Mouse (Mus musculus) lung, embryonic 14.5 days (tissue): ENCODE results near the gene Hist1h3g. TPM values are rescaled to one million over a fixed set of nuclear protein-coding genes. Genes with fewer than 3 reads are reported as not detected.
"Not testable (repeated sequence)": the region's sequence is repeated elsewhere in the genome, so short reads cannot be mapped to it uniquely, and the experiment has no call there.

Source experiments
- ATAC-seq: fragments of 200-750 bp; cut with Nextera tagmentation; 2 replicates; pipeline ENCODE4 v1.8.0; 2017; ENCODE audit warnings: mild to moderate bottlenecking, moderate TSS enrichment, moderate library complexity; ENCODE audit not compliant: insufficient read depth
- DNase-seq: peaks from one replicate; pipeline ENCODE4 v3.0.0-alpha.2; 2015
- H3K27ac ChIP-seq: fragments of 300-500 bp; sonication (generic); 2 replicates; pipeline ENCODE4 v1.5.1; 2014; ENCODE audit warnings: low read depth, mild to moderate bottlenecking, moderate library complexity
- H3K27me3 ChIP-seq: fragments of 300-500 bp; sonication (generic); 2 replicates; pipeline ENCODE4 v1.6.1; 2014; ENCODE audit warnings: low read length, control low read depth; ENCODE audit not compliant: insufficient read depth
- H3K36me3 ChIP-seq: fragments of 300-500 bp; sonication (generic); 2 replicates; pipeline ENCODE4 v1.6.1; 2014; ENCODE audit warnings: control low read depth; ENCODE audit not compliant: insufficient read depth
- H3K4me1 ChIP-seq: fragments of 300-500 bp; sonication (generic); 2 replicates; pipeline ENCODE4 v1.6.1; 2014; ENCODE audit warnings: antibody characterized with exemption, control low read depth; ENCODE audit not compliant: insufficient read depth
- H3K4me2 ChIP-seq: fragments of 300-500 bp; sonication (generic); 2 replicates; pipeline ENCODE4 v1.6.1; 2014; ENCODE audit warnings: mild to moderate bottlenecking
- H3K4me3 ChIP-seq: fragments of 300-500 bp; sonication (generic); 2 replicates; pipeline ENCODE4 v1.5.1; 2014; ENCODE audit warnings: low read depth, low read length
- H3K9ac ChIP-seq: fragments of 300-500 bp; sonication (generic); 2 replicates; pipeline ENCODE4 v1.6.1; 2014
- H3K9me3 ChIP-seq: fragments of 300-500 bp; sonication (generic); 2 replicates; pipeline ENCODE4 v1.6.1; 2016; ENCODE audit warnings: low read depth, low read length, control low read depth
- CTCF ChIP-seq: IDR thresholded peaks from 2 replicates; pipeline ENCODE4 v1.5.1; 2016; ENCODE audit warnings: antibody characterized with exemption, low read depth
- WGBS: fragments of 180-500 bp; shearing (Covaris S2); extraction: QIAGEN DNeasy Blood & Tissue Kit; methylation state at CpG from one replicate; pipeline ENCODE4 v1.1.7; 2014; 5-methylcytosine and 5-hydroxymethylcytosine counted together
- polyA plus RNA-seq: library from polyadenylated mRNA; unstranded; fragments of >200 nt; fragmentation: Nextera tagmentation; extraction: Ambion mirVana; gene quantifications from 2 replicates; pipeline ENCODE4 v1.2.1, GENCODE M21; 2014

The Hist1h3g gene
- polyA plus RNA-seq, 1 experiment from 2014 or later: 6.6 TPM

GRCm38 (mm10) chr13:23552962-23553361 lies 17.7 kb downstream of the Hist1h3g start, which contains the start of gene Hist1h1d:
Hist1h1d (plus strand) TSS chr13:23553262.
- DNase-seq: no peak
- ATAC-seq: no peak
- Histone ChIP-seq H3K4me3 (0 out of 2 replicates have a peak within 1 kb of the TSS, but pooled peaks have one; percentile 46), H3K9me3 (no peaks in the 10 kb centered on the region), H3K27me3 (no peaks in the 10 kb centered on the region), H3K4me1 (peaks cover 8% of the 10 kb centered on the region), H3K27ac (peak within 1 kb of the TSS; percentile 100), H3K4me2 (peak within 1 kb of the TSS; percentile 85), H3K36me3 (no peaks in the 10 kb centered on the region), H3K9ac (peak within 1 kb of the TSS; percentile 97)
- no peak for TF ChIP-seq CTCF

- H3K4me1 ChIP-seq: peaks cover 8% of the 10 kb centered on the region
- H3K27ac ChIP-seq: peak overlapping the region; percentile 100
- peak overlapping the region; percentile 97 for H3K9ac ChIP-seq
- no peak for TF ChIP-seq CTCF
- peak overlapping the region; percentile 50 for H3K4me3 ChIP-seq
- WGBS: 16% methylated on average over 9 of the region's 9 CpGs
- no peak for ATAC-seq
- peak; percentile 51 for DNase-seq
- peak overlapping the region; percentile 85 for H3K4me2 ChIP-seq
- no peaks in the 10 kb centered on the region for H3K27me3 ChIP-seq
- no peaks in the 10 kb centered on the region for H3K36me3 ChIP-seq
- H3K9me3 ChIP-seq: no peaks in the 10 kb centered on the region
These were observed 19.2 kb downstream of the Hist1h3g start for GRCm38 (mm10) chr13:23554393-23554792.

GRCm38 (mm10) chr13:23554925-23555838 lies 20.0 kb downstream of the Hist1h3g start:
- TF ChIP-seq CTCF: no peak
- under 1% methylated on average over 54 of the region's 54 CpGs for WGBS
- H3K27me3 ChIP-seq: no peaks in the 10 kb centered on the region
- DNase-seq (peak; percentile 96), ATAC-seq (peak; percentile 89)
- H3K9me3 ChIP-seq: no peaks in the 10 kb centered on the region
- H3K4me1 ChIP-seq: peaks cover 8% of the 10 kb centered on the region
- H3K9ac ChIP-seq: peak overlapping the region; percentile 97
- peak overlapping the region; percentile 85 for H3K4me2 ChIP-seq
- H3K36me3 ChIP-seq: no peaks in the 10 kb centered on the region
- peak overlapping the region; percentile 50 for H3K4me3 ChIP-seq
- peak overlapping the region; percentile 100 for H3K27ac ChIP-seq

GRCm38 (mm10) chr13:23555839-23556416 lies 20.7 kb downstream of the Hist1h3g start:
- TF ChIP-seq CTCF: no peak
- peaks cover 8% of the 10 kb centered on the region for H3K4me1 ChIP-seq
- no peaks in the 10 kb centered on the region for H3K36me3 ChIP-seq
- WGBS: under 1% methylated on average over 18 of the region's 18 CpGs
- H3K4me2 ChIP-seq: peak overlapping the region; percentile 85
- peak overlapping the region; percentile 100 for H3K27ac ChIP-seq
- H3K9me3 ChIP-seq: no peaks in the 10 kb centered on the region
- H3K4me3 ChIP-seq: peak overlapping the region; percentile 50
- ATAC-seq: peak; percentile 77
- peak; percentile 97 for DNase-seq
- H3K27me3 ChIP-seq: no peaks in the 10 kb centered on the region
- peak overlapping the region; percentile 97 for H3K9ac ChIP-seq

- Histone ChIP-seq H3K27me3 (no peaks in the 10 kb centered on the region), H3K9ac (0 out of 2 replicates have a peak overlapping the region, but pooled peaks have one; percentile 17), H3K4me2 (peak overlapping the region; percentile 85), H3K36me3 (no peaks in the 10 kb centered on the region), H3K4me1 (peaks cover 8% of the 10 kb centered on the region), H3K27ac (peak overlapping the region; percentile 100), H3K4me3 (peak overlapping the region; percentile 50; the same call in 1 of the 2 replicates), H3K9me3 (no peaks in the 10 kb centered on the region)
- no peak for DNase-seq
- no peak for TF ChIP-seq CTCF
- ATAC-seq: no peak
- WGBS: 69% methylated on average over 3 of the region's 3 CpGs
These were observed 21.7 kb downstream of the Hist1h3g start for GRCm38 (mm10) chr13:23556906-23557305.

GRCm38 (mm10) chr13:23560699-23561098 lies 25.5 kb downstream of the Hist1h3g start:
- WGBS: 19% methylated on average over 2 of the region's 2 CpGs
- Histone ChIP-seq H3K27ac (peak overlapping the region; percentile 75; the same call in 1 of the 2 replicates), H3K9ac (peak overlapping the region; percentile 21; the same call in 1 of the 2 replicates), H3K4me3 (peak overlapping the region; percentile 3; the same call in 1 of the 2 replicates), H3K4me2 (peak overlapping the region; percentile 41)
- not testable (repeated sequence) for H3K36me3 ChIP-seq, ATAC-seq, H3K4me1 ChIP-seq, H3K9me3 ChIP-seq, H3K27me3 ChIP-seq
- DNase-seq: peak; percentile 29

GRCm38 (mm10) chr13:23561531-23561882 lies 26.3 kb downstream of the Hist1h3g start:
- Histone ChIP-seq H3K4me2 (peak overlapping the region; percentile 72), H3K27ac (peak overlapping the region; percentile 97), H3K9ac (peak overlapping the region; percentile 43; the same call in 1 of the 2 replicates), H3K4me3 (peak overlapping the region; percentile 37)
- not testable (repeated sequence) for H3K27me3 ChIP-seq, H3K9me3 ChIP-seq, DNase-seq, H3K4me1 ChIP-seq, ATAC-seq, H3K36me3 ChIP-seq
- 0% methylated on average over 2 of the region's 5 CpGs for WGBS

GRCm38 (mm10) chr13:23561883-23562659 lies 26.8 kb downstream of the Hist1h3g start, which contains the start of gene Hist1h3e:
Hist1h3e (minus strand) TSS chr13:23562369.
- Histone ChIP-seq H3K4me2 (peak within 1 kb of the TSS; percentile 72), H3K27ac (peak within 1 kb of the TSS; percentile 97), H3K9ac (peak within 1 kb of the TSS; percentile 43), H3K4me3 (peak within 1 kb of the TSS; percentile 37)
- not testable (repeated sequence) for H3K4me1 ChIP-seq, H3K27me3 ChIP-seq, H3K36me3 ChIP-seq, H3K9me3 ChIP-seq
- under 1% methylated on average over 38 of the region's 67 CpGs for WGBS
- ATAC-seq: peak; percentile 93
- DNase-seq: peak; percentile 99
